Mouse (Mus musculus) kidney, embryonic 14.5 days (tissue): ENCODE measurements around the gene Atcay. TPM values are rescaled to one million over a fixed set of nuclear protein-coding genes. Genes with fewer than 3 reads are reported as not detected.
A peak's percentile ranks its signal among the peaks of the same experiment; 100 is the strongest.
"Not testable (repeated sequence)": the region's sequence is repeated elsewhere in the genome, so short reads cannot be mapped to it uniquely, and the experiment has no call there.

ENCODE experiments used
- ATAC-seq: fragments of 200-750 bp; cut with Nextera tagmentation; 2 replicates; pipeline ENCODE4 v1.8.0; 2017; ENCODE audit warnings: moderate number of reproducible peaks, mild to moderate bottlenecking, moderate TSS enrichment, moderate library complexity; ENCODE audit not compliant: low FRiP score, low TSS enrichment
- H3K27ac ChIP-seq: fragments of 300-500 bp; sonication (generic); 2 replicates; pipeline ENCODE4 v1.5.1; 2014; ENCODE audit warnings: low read depth, mild to moderate bottlenecking, low read length, moderate library complexity, mixed read lengths
- H3K27me3 ChIP-seq: fragments of 300-500 bp; sonication (generic); 2 replicates; pipeline ENCODE4 v1.6.1; 2014; ENCODE audit warnings: mild to moderate bottlenecking, low read length; ENCODE audit not compliant: control insufficient read depth, insufficient read depth
- H3K36me3 ChIP-seq: fragments of 300-500 bp; sonication (generic); 2 replicates; pipeline ENCODE4 v1.6.1; 2014; ENCODE audit warnings: low read length, mixed read lengths; ENCODE audit not compliant: control insufficient read depth, insufficient read depth
- H3K4me1 ChIP-seq: fragments of 300-500 bp; sonication (generic); 2 replicates; pipeline ENCODE4 v1.6.1; 2014; ENCODE audit warnings: low read length, mixed read lengths; ENCODE audit not compliant: control insufficient read depth, insufficient read depth
- H3K4me2 ChIP-seq: fragments of 300-500 bp; sonication (generic); replicated peaks from 2 replicates; pipeline ENCODE4 v1.6.1; 2014; ENCODE audit warnings: low read depth, mild to moderate bottlenecking, low read length
- H3K4me3 ChIP-seq: fragments of 300-500 bp; sonication (generic); 2 replicates; pipeline ENCODE4 v1.5.1; 2014; ENCODE audit warnings: mild to moderate bottlenecking, low read length
- H3K9ac ChIP-seq: fragments of 300-500 bp; sonication (generic); 2 replicates; pipeline ENCODE4 v1.6.1; 2014; ENCODE audit warnings: low read depth, mild to moderate bottlenecking, low read length, moderate library complexity
- H3K9me3 ChIP-seq: fragments of 300-500 bp; sonication (generic); 2 replicates; pipeline ENCODE4 v1.6.1; 2016; ENCODE audit warnings: low read length; ENCODE audit not compliant: control insufficient read depth
- WGBS: fragments of 180-500 bp; shearing (Covaris S2); extraction: QIAGEN DNeasy Blood & Tissue Kit; methylation state at CpG from one replicate; pipeline ENCODE4 v1.1.7; 2014; 5-methylcytosine and 5-hydroxymethylcytosine counted together
- polyA plus RNA-seq: library from polyadenylated mRNA; unstranded; fragments of >200 nt; fragmentation: Nextera tagmentation; extraction: Ambion mirVana; gene quantifications from 2 replicates; pipeline ENCODE4 v1.2.1, GENCODE M21; 2014

The Atcay gene
- polyA plus RNA-seq, 1 experiment from 2014 or later: 0.23 TPM

- Histone ChIP-seq H3K4me3 (no peak overlapping the region), H3K4me1 (peaks cover 12% of the 10 kb centered on the region), H3K36me3 (peaks cover 27% of the 10 kb centered on the region; the same call in 1 of the 2 replicates), H3K4me2 (no peak overlapping the region), H3K9me3 (no peaks in the 10 kb centered on the region), H3K27me3 (peaks cover 22% of the 10 kb centered on the region), H3K27ac (no peak overlapping the region), H3K9ac (no peak overlapping the region)
- ATAC-seq: no peak
- WGBS: 75% methylated on average over 31 of the region's 31 CpGs
These were observed 40.3 kb downstream of the Atcay start for GRCm38 (mm10) chr10:81190236-81190911.

GRCm38 (mm10) chr10:81189821-81190220 lies 40.8 kb downstream of the Atcay start:
- WGBS: 84% methylated on average over 26 of the region's 26 CpGs
- Histone ChIP-seq H3K27me3 (peaks cover 16% of the 10 kb centered on the region; the same call in 1 of the 2 replicates), H3K4me3 (no peak overlapping the region), H3K4me2 (no peak overlapping the region), H3K27ac (no peak overlapping the region), H3K9ac (no peak overlapping the region), H3K36me3 (peaks cover 32% of the 10 kb centered on the region; the same call in 1 of the 2 replicates), H3K4me1 (peaks cover 15% of the 10 kb centered on the region), H3K9me3 (no peaks in the 10 kb centered on the region)
- no peak for ATAC-seq

GRCm38 (mm10) chr10:81187161-81187560 lies 43.5 kb downstream of the Atcay start:
- Histone ChIP-seq H3K4me2 (no peak overlapping the region), H3K36me3 (peaks cover 38% of the 10 kb centered on the region), H3K9me3 (no peaks in the 10 kb centered on the region), H3K4me3 (no peak overlapping the region), H3K9ac (no peak overlapping the region), H3K27ac (no peak overlapping the region), H3K4me1 (peaks cover 14% of the 10 kb centered on the region), H3K27me3 (no peaks in the 10 kb centered on the region)
- 93% methylated on average over 9 of the region's 9 CpGs for WGBS
- ATAC-seq: no peak

- no peak overlapping the region for H3K4me3 ChIP-seq
- peak overlapping the region; percentile 10; the same call in 1 of the 2 replicates for H3K27ac ChIP-seq
These were observed 45.9 kb downstream of the Atcay start for GRCm38 (mm10) chr10:81184765-81185164.

GRCm38 (mm10) chr10:81183805-81184204 lies 46.8 kb downstream of the Atcay start, which contains the start of gene 4930442H23Rik:
TSS of gene 4930442H23Rik (minus strand) at chr10:81183849.
- Histone ChIP-seq H3K27ac (peak within 1 kb of the TSS; percentile 66), H3K9me3 (no peaks in the 10 kb centered on the region), H3K9ac (peak within 1 kb of the TSS; percentile 72), H3K36me3 (peaks cover 58% of the 10 kb centered on the region), H3K27me3 (no peaks in the 10 kb centered on the region), H3K4me2 (peak within 1 kb of the TSS; percentile 56), H3K4me1 (peaks cover 15% of the 10 kb centered on the region; the same call in 1 of the 2 replicates), H3K4me3 (peak within 1 kb of the TSS; percentile 68)
- WGBS: 86% methylated on average over 5 of the region's 5 CpGs
- ATAC-seq: no peak

More at GRCm38 (mm10) chr10:81184765-81185164, 45.9 kb downstream of the Atcay start:
- Histone ChIP-seq H3K9ac (no peak overlapping the region), H3K27me3 (no peaks in the 10 kb centered on the region), H3K4me2 (no peak overlapping the region), H3K9me3 (no peaks in the 10 kb centered on the region), H3K36me3 (peaks cover 51% of the 10 kb centered on the region), H3K4me1 (peaks cover 11% of the 10 kb centered on the region; the same call in 1 of the 2 replicates)
- ATAC-seq: no peak
- 46% methylated on average over 4 of the region's 4 CpGs for WGBS

GRCm38 (mm10) chr10:81182336-81183333 lies 48.0 kb downstream of the Atcay start, which contains the start of gene Dapk3:
TSS of gene Dapk3 (plus strand) at chr10:81183005.
- Histone ChIP-seq H3K9me3 (no peaks in the 10 kb centered on the region), H3K27ac (peak within 1 kb of the TSS; percentile 66), H3K36me3 (peaks cover 67% of the 10 kb centered on the region), H3K27me3 (no peaks in the 10 kb centered on the region), H3K4me2 (peak within 1 kb of the TSS; percentile 56), H3K4me1 (peaks cover 22% of the 10 kb centered on the region; the same call in 1 of the 2 replicates), H3K4me3 (peak within 1 kb of the TSS; percentile 68), H3K9ac (peak within 1 kb of the TSS; percentile 72)
- WGBS: 5% methylated on average over 53 of the region's 53 CpGs
- peak; percentile 93 for ATAC-seq

- H3K27me3 ChIP-seq, H3K9me3 ChIP-seq, ATAC-seq, H3K4me2 ChIP-seq, H3K9ac ChIP-seq, H3K27ac ChIP-seq, H3K4me3 ChIP-seq: not testable (repeated sequence)
- H3K36me3 ChIP-seq: peaks cover 68% of the 10 kb centered on the region
- peaks cover 25% of the 10 kb centered on the region; the same call in 1 of the 2 replicates for H3K4me1 ChIP-seq
- WGBS: 83% methylated on average over 12 of the region's 12 CpGs
These were observed 48.8 kb downstream of the Atcay start for GRCm38 (mm10) chr10:81181860-81182259.

GRCm38 (mm10) chr10:81180946-81181345 lies 49.7 kb downstream of the Atcay start:
- H3K9ac ChIP-seq: no peak overlapping the region
- no peak overlapping the region for H3K27ac ChIP-seq
- H3K4me3 ChIP-seq: no peak overlapping the region
- H3K4me2 ChIP-seq: no peak overlapping the region
- peaks cover 66% of the 10 kb centered on the region for H3K36me3 ChIP-seq
- H3K27me3 ChIP-seq: no peaks in the 10 kb centered on the region
- peaks cover 25% of the 10 kb centered on the region; the same call in 1 of the 2 replicates for H3K4me1 ChIP-seq
- no peak for ATAC-seq
- no peaks in the 10 kb centered on the region for H3K9me3 ChIP-seq
- 93% methylated on average over 13 of the region's 13 CpGs for WGBS
